Mouse (Mus musculus) heart, embryonic 13.5 days (tissue): ENCODE data around the gene Ppp2r1b. TPM values are rescaled to one million over a fixed set of nuclear protein-coding genes. Genes with fewer than 3 reads are reported as not detected.
A peak's percentile ranks its signal among the peaks of the same experiment; 100 is the strongest.

ENCODE experiments used
- ATAC-seq: fragments of 200-750 bp; cut with Nextera tagmentation; 2 replicates; pipeline ENCODE4 v1.8.0; 2017; ENCODE audit warnings: moderate TSS enrichment; ENCODE audit not compliant: insufficient number of reproducible peaks, low FRiP score, low TSS enrichment; ENCODE audit errors: extremely low read depth
- H3K27ac ChIP-seq: fragments of 300-500 bp; sonication (generic); replicated peaks from 2 replicates; pipeline ENCODE4 v1.5.1; 2015; ENCODE audit warnings: moderate library complexity, mild to moderate bottlenecking, inconsistent platforms
- H3K27me3 ChIP-seq: fragments of 300-500 bp; sonication (generic); replicated peaks from 2 replicates; pipeline ENCODE4 v1.6.1; 2015; ENCODE audit warnings: mild to moderate bottlenecking, inconsistent platforms
- H3K36me3 ChIP-seq: fragments of 300-500 bp; sonication (generic); 2 replicates; pipeline ENCODE4 v1.6.1; 2015; ENCODE audit warnings: mild to moderate bottlenecking, inconsistent platforms
- H3K4me1 ChIP-seq: fragments of 300-500 bp; sonication (generic); 2 replicates; pipeline ENCODE4 v1.6.1; 2015; ENCODE audit warnings: inconsistent platforms
- H3K4me2 ChIP-seq: fragments of 300-500 bp; sonication (generic); 2 replicates; pipeline ENCODE4 v1.6.1; 2015; ENCODE audit warnings: inconsistent platforms, mild to moderate bottlenecking, moderate library complexity
- H3K4me3 ChIP-seq: fragments of 300-500 bp; sonication (generic); 2 replicates; pipeline ENCODE4 v1.5.1; 2015; ENCODE audit warnings: moderate library complexity, mild to moderate bottlenecking, inconsistent platforms
- H3K9ac ChIP-seq: fragments of 300-500 bp; sonication (generic); 2 replicates; pipeline ENCODE4 v1.6.1; 2015; ENCODE audit warnings: inconsistent platforms, mild to moderate bottlenecking, moderate library complexity
- H3K9me3 ChIP-seq: fragments of 300-500 bp; sonication (generic); 2 replicates; pipeline ENCODE4 v1.6.1; 2016; ENCODE audit warnings: inconsistent platforms
- WGBS: fragments of 180-500 bp; shearing (Covaris S2); methylation state at CpG from one replicate; pipeline ENCODE4 v1.1.7; 2015; ENCODE audit warnings: mixed read lengths; 5-methylcytosine and 5-hydroxymethylcytosine counted together
- polyA plus RNA-seq: library from polyadenylated mRNA; unstranded; fragments of >200 nt; fragmentation: Nextera tagmentation; extraction: Ambion mirVana; gene quantifications from 2 replicates; pipeline ENCODE4 v1.2.1, GENCODE M21; 2015

The Ppp2r1b gene
- polyA plus RNA-seq, 1 experiment from 2014 or later, result 46.3 TPM

DNA sequence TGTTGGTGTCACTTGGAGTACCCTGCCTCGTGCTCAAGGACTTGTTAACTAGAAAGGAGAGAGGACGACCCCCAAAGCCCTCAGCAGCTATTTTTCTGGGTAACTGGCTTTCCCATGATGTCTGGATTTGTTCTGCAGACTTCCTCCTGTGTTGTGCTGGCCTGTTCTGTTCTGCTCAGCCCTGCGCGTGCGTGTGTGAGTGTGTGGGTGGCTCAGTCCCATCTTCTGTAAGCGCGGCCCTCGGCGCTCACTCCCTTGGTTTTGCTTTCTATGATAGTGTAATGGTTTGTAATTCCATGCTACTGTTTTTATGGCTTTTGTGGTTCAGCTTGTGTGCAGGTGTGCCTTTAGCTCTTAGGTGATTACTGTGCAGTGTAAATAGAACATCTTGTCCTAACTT is 28.1 kb downstream of the Ppp2r1b start:
- 83% methylated on average over 9 of the region's 9 CpGs for WGBS
- Histone ChIP-seq H3K27me3 (no peaks in the 10 kb centered on the region), H3K36me3 (peaks cover 90% of the 10 kb centered on the region), H3K4me2 (no peak overlapping the region), H3K4me3 (no peak overlapping the region), H3K4me1 (peaks cover 11% of the 10 kb centered on the region), H3K9me3 (no peaks in the 10 kb centered on the region), H3K9ac (no peak overlapping the region), H3K27ac (no peak overlapping the region)
- ATAC-seq, result no peak

DNA sequence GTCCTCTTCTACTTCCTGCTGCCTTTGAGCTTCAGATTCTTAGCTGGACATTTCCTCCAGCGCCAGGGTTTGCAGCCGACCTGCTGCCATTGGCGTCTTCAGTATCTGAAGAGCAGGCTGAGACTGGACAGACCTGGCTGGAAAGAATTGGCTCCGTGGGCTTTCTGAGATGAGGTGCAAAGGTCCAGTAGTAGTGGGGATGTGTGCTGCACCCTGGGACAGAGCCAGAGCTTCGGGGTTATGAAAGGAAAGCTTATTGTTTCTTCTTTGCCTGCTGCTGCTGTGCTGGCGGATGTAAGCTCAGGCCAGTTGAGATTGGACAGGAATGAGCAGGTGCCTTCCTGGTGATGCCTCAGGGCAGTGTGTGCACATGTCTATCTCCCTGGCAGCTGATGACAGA is 28.9 kb downstream of the Ppp2r1b start:
- ATAC-seq, result no peak
- no peaks in the 10 kb centered on the region for H3K27me3 ChIP-seq
- H3K27ac ChIP-seq, result no peak overlapping the region
- H3K9ac ChIP-seq, result no peak overlapping the region
- peaks cover 90% of the 10 kb centered on the region for H3K36me3 ChIP-seq
- no peak overlapping the region for H3K4me3 ChIP-seq
- H3K9me3 ChIP-seq, result no peaks in the 10 kb centered on the region
- H3K4me1 ChIP-seq, result peaks cover 11% of the 10 kb centered on the region
- H3K4me2 ChIP-seq, result no peak overlapping the region
- 80% methylated on average over 6 of the region's 6 CpGs for WGBS

DNA sequence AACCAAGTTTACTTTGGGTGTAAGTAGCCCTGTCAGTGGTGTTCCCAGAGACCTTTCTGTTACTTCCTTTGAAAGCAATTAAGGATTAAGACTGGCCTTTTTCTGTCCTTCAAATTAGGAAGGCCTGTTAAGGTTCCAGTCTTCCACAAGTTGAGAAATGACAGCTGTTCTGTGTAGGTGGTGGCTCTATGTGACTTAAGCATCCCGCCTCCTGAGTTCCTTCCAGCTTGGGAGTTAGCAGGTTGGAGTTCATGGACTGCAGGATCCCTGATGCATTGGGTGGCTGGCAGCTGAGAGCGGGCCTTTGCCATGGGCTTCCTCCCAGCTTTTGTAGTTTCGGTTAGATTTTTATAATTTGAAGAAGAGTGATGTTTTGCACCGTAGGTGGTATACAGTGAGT is 30.4 kb downstream of the Ppp2r1b start:
- Histone ChIP-seq H3K4me2 (no peak overlapping the region), H3K9me3 (no peaks in the 10 kb centered on the region), H3K27ac (no peak overlapping the region), H3K4me1 (peaks cover 11% of the 10 kb centered on the region), H3K27me3 (no peaks in the 10 kb centered on the region), H3K9ac (no peak overlapping the region), H3K4me3 (no peak overlapping the region), H3K36me3 (peaks cover 93% of the 10 kb centered on the region)
- ATAC-seq, result no peak
- 92% methylated on average over 4 of the region's 4 CpGs for WGBS

DNA sequence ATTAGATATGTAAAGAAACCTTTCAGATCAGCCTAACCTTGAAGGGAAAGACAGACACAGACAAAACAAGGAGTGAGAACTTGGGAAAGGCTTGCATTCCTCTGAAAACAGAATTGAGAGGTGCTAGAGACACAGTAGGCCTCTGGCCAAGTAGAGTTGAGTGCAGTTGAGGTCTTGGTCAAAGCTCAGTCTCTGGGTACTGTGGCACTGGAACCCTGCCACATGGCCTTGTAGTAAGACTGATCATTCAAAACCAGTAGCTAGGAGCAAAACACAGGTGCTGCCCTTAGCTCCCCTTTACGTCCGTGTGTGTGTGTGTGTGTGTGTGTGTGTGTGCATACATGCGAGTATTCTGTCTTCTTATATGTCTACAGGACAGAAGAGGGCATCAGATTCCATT is 31.2 kb downstream of the Ppp2r1b start:
- WGBS, result 85% methylated on average over 3 of the region's 3 CpGs
- Histone ChIP-seq H3K4me3 (no peak overlapping the region), H3K4me2 (no peak overlapping the region), H3K36me3 (peaks cover 93% of the 10 kb centered on the region), H3K9me3 (no peaks in the 10 kb centered on the region), H3K27me3 (no peaks in the 10 kb centered on the region), H3K4me1 (peaks cover 11% of the 10 kb centered on the region), H3K27ac (no peak overlapping the region), H3K9ac (no peak overlapping the region)
- ATAC-seq, result no peak

DNA sequence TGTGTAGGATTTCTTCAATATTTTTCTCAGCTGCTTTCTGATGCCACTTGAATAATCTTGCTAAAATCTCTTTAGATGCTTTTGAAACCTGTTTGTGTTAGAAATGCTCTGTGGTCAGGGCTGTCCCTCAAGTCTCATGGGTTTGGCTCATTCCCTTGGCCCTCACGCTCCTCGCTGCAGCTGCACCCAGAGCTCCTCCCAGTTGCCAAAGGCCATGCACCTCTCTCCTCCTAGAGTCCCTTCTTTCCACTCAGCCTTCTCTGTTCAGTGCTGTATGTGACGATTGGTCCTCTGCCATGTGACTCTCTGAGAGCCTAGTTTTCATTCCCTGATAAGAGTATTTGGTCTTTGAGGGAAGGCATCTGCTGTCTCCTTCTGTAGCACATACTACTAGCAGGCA is 32.3 kb downstream of the Ppp2r1b start:
- Histone ChIP-seq H3K9ac (no peak overlapping the region), H3K36me3 (peaks cover 99% of the 10 kb centered on the region), H3K27ac (no peak overlapping the region), H3K4me2 (no peak overlapping the region), H3K4me3 (no peak overlapping the region), H3K9me3 (no peaks in the 10 kb centered on the region), H3K27me3 (no peaks in the 10 kb centered on the region), H3K4me1 (peaks cover 11% of the 10 kb centered on the region)
- WGBS, result 56% methylated on average over 3 of the region's 3 CpGs
- no peak for ATAC-seq

DNA sequence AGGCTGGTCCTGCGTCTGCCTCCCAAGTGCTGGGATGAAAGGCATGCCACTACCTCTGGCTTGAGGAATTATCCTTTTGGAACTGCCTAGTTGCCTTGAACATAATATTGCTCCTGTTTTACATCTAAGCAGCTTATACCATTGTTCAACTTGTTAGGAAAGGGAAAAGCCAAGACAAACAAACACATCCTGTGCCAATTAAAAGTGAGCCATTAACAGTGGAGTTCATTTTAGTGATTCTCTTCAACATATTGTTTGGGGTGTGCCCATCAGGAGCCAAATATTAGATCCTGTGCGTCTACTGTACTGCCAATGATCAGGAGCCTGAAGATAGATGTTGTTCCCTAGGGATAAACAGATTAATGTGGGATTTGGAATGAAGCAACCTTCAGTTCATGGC is 37.1 kb downstream of the Ppp2r1b start:
- H3K9me3 ChIP-seq, result no peaks in the 10 kb centered on the region
- H3K9ac ChIP-seq, result no peak overlapping the region
- no peak overlapping the region for H3K4me3 ChIP-seq
- no peak overlapping the region for H3K4me2 ChIP-seq
- ATAC-seq, result no peak
- peaks cover 71% of the 10 kb centered on the region for H3K36me3 ChIP-seq
- WGBS, result 82% methylated on average over 2 of the region's 2 CpGs
- H3K27me3 ChIP-seq, result no peaks in the 10 kb centered on the region
- H3K27ac ChIP-seq, result no peak overlapping the region
- H3K4me1 ChIP-seq, result peaks cover 30% of the 10 kb centered on the region

DNA sequence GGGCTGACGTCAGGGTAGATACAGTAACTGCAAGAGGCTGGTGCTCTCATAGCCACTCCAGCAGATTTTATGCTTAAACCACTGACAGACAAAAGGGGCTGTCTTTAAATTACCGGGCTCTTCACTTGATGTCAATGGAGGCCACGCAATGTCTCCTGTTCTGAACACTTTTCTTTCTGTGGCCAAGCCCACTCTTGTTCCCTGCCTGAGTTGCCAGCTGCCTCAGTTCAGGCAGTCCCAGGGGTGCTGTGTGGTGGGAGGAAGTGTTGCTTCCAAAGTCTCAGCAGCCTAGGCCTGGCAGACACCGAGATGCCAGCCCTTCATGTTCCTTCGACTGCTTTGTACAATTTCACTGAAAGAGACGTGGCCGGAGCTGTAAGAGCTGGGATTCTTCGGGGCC is 39.0 kb downstream of the Ppp2r1b start:
- no peaks in the 10 kb centered on the region for H3K27me3 ChIP-seq
- H3K4me1 ChIP-seq, result peaks cover 44% of the 10 kb centered on the region
- H3K4me3 ChIP-seq, result no peak overlapping the region
- peaks cover 56% of the 10 kb centered on the region for H3K36me3 ChIP-seq
- 78% methylated on average over 8 of the region's 8 CpGs for WGBS
- ATAC-seq, result no peak
- H3K9ac ChIP-seq, result no peak overlapping the region; the same call in 1 of the 2 replicates
- H3K27ac ChIP-seq, result peak overlapping the region; percentile 10
- H3K4me2 ChIP-seq, result no peak overlapping the region
- no peaks in the 10 kb centered on the region for H3K9me3 ChIP-seq

DNA sequence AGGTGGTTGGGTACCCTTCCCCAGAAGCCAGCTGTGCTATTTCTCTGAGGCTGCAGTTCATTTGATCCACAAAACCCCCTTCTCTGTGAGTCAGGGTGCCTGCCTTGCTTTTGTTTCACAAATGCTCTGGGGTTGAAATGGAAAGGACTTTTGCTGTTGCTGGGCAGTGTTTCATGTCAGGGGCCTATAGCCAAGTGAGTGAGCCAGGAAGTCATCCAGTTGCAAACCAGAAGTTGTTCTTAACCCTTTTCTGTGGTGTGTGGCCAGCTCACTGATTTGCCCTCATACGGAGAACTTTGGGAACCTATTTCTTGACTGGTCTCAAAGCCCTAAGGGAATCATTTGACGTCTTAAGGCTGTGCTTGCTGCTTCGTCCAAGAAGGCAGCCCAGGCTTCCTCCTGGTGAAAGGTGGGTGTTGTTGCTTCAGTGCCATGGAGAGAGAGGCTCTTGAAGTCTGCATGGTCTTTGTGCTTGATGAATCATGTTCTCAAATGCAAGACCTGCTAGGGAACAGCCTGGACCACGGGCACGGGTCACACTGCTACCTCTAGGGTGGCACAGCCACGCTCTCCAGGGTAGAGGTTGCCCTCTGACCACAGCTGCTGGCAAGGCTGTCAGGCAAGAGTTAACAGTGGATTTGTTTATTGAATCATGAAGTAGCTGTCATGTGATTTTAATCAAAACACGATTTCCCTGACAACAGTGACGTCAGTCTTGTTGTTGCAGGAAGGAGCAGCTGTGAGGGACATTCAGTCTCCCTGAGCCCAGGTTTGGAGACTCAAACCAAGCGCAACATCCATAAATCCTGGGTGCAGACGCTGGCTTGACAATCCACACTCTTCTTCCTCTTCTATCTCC is 39.9 kb downstream of the Ppp2r1b start:
- no peak for ATAC-seq
- Histone ChIP-seq H3K4me1 (peaks cover 47% of the 10 kb centered on the region), H3K4me2 (no peak overlapping the region), H3K27me3 (no peaks in the 10 kb centered on the region), H3K27ac (peak overlapping the region; percentile 10; the same call in 1 of the 2 replicates), H3K4me3 (no peak overlapping the region), H3K36me3 (peaks cover 48% of the 10 kb centered on the region), H3K9ac (no peak overlapping the region), H3K9me3 (no peaks in the 10 kb centered on the region)
- WGBS, result 76% methylated on average over 10 of the region's 10 CpGs

DNA sequence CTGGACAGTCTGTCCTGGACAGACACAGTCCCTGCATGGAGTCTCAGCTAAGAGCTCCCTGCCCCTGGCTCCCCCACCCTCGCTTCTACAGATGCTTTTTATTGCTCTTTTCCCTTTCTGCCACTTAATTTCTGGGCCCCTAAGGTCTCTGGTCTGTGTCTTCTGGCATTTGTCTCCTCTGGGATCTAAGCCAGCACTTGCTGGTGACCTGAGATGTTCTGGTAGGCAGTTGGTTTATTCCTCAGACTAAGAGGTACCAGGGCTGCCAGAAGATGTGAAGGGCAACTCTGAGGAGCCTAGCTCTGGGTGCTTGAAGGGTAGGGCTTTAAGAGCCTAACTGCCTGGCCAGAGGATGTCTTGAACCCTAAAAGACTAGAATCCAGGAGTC is 40.5 kb downstream of the Ppp2r1b start:
- no peak for ATAC-seq
- H3K27ac ChIP-seq, result 0 out of 2 replicates have a peak overlapping the region, but pooled peaks have one; percentile 2
- H3K4me2 ChIP-seq, result no peak overlapping the region
- H3K9ac ChIP-seq, result no peak overlapping the region; the same call in 1 of the 2 replicates
- H3K36me3 ChIP-seq, result peaks cover 42% of the 10 kb centered on the region
- no peaks in the 10 kb centered on the region for H3K27me3 ChIP-seq
- no peaks in the 10 kb centered on the region for H3K9me3 ChIP-seq
- H3K4me3 ChIP-seq, result no peak overlapping the region
- 69% methylated on average over 1 of the region's 1 CpGs for WGBS
- peaks cover 47% of the 10 kb centered on the region for H3K4me1 ChIP-seq

DNA sequence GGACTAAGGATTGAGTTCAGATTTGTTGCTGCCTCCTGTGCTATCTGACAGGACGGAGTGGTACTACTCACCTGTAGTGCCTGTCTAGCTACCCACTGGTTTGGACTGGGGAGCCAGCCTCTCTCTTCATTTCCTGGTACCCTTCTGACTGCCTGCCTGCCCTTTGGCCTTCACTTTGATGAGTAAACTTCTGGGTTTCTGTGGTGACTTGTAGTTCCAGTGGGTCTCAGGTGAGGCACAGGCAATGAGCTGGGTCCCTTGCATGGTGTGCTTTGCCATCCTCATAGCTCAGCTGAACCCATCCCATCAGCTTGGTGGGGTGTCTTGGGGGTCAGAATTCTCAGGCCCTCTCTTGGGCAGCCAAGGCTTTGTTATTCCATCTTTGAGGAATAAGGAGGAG is 41.8 kb downstream of the Ppp2r1b start:
- Histone ChIP-seq H3K27me3 (no peaks in the 10 kb centered on the region), H3K4me2 (no peak overlapping the region), H3K36me3 (peaks cover 42% of the 10 kb centered on the region), H3K9me3 (no peaks in the 10 kb centered on the region), H3K27ac (peak overlapping the region; percentile 44), H3K4me1 (peaks cover 47% of the 10 kb centered on the region), H3K9ac (no peak overlapping the region), H3K4me3 (no peak overlapping the region)
- 100% methylated on average over 1 of the region's 1 CpGs for WGBS
- no peak for ATAC-seq

DNA sequence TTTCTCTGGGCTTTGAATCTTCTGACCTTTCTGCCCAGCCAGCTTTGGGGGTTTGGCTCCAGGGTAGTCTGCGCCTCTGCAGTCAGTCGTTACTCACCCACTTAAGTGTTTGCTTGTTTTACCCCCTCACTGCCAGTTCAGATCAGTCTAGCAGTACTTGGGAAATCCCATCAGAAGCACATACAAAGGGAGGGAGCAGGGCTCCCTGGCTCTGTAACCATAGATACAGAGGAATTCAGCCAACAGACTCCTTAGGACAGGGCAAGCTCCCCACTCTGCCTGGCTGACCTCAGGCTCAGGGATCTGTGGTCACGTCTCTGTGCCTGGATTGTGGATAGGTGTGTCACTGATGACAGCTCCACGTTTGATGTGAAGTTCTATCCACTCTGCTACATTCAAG is 42.2 kb downstream of the Ppp2r1b start:
- WGBS, result 27% methylated on average over 4 of the region's 4 CpGs
- Histone ChIP-seq H3K4me2 (no peak overlapping the region), H3K27me3 (no peaks in the 10 kb centered on the region), H3K4me3 (no peak overlapping the region), H3K9ac (no peak overlapping the region), H3K9me3 (no peaks in the 10 kb centered on the region), H3K4me1 (peaks cover 47% of the 10 kb centered on the region), H3K27ac (peak overlapping the region; percentile 44), H3K36me3 (peaks cover 41% of the 10 kb centered on the region)
- no peak for ATAC-seq

DNA sequence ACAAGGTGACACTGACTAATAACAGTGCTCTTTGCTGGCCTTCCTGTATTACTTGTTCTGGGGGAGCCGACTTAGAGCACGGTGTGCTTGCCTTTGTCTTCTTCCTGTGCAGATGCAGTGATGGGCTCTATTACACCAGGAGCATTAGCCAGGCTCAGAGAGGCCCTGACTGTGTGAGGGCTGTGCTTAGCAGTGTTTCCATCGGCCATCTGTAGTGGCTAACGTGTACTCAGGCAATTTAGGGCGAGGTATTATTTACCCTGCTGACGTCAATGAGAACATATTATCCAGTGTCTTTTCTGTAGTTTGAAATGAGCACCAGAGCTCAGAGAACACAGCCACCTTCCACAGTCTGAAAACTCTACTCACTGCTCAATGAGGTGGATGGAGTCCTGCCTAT is 44.1 kb downstream of the Ppp2r1b start:
- Histone ChIP-seq H3K9ac (no peak overlapping the region), H3K4me3 (no peak overlapping the region), H3K9me3 (no peaks in the 10 kb centered on the region), H3K27me3 (no peaks in the 10 kb centered on the region), H3K27ac (no peak overlapping the region), H3K4me1 (peaks cover 51% of the 10 kb centered on the region), H3K4me2 (no peak overlapping the region), H3K36me3 (peaks cover 38% of the 10 kb centered on the region)
- WGBS, result 62% methylated on average over 6 of the region's 6 CpGs
- ATAC-seq, result no peak
